ENCODE assay signal across 9 mouse cellular contexts in genomic region chr8:84731371-84732177, GRCm38 (mm10). TPM values are rescaled to one million over a fixed set of nuclear protein-coding genes. Genes with fewer than 3 reads are reported as not detected.
DNase-seq lines count a peak whose midpoint lies in the region; ATAC-seq and TF ChIP-seq lines count a peak whose summit lies in the region.
"Had no signal": no experiment of that assay in that cellular context is flagged by ENCODE, and none has a peak within 500 bp of the region (broad histone marks: within the 10 kb centered on the region; RNA-seq: fewer than 3 reads in every experiment).

No protein-coding gene starts in this region.

- no peak for ATAC-seq in lung, embryonic 15.5 days (ENCODE audit: borderline replicate concordance, extremely low read depth, low FRiP score, low TSS enrichment)
- 0 out of 2 replicates have a peak, but pooled peaks have one; percentile 2 for ATAC-seq in intestine, postnatal 0 days

- peak; percentile 66 for DNase-seq in adrenal gland, postnatal 14 days
- DNase-seq in adrenal gland, adult 18-20 months (ENCODE audit: low spot score in 2 of 2), result no peak
- no peak for DNase-seq in lung, postnatal 10 days
- no peak for DNase-seq in kidney, adult 18-20 months
- DNase-seq in kidney, adult 2 months, result no peak

- H3K4me1 ChIP-seq in lung, embryonic 15.5 days, result peaks cover 86% of the 10 kb centered on the region
- H3K4me1 ChIP-seq in intestine, postnatal 0 days (replicated peaks; ENCODE audit: control insufficient read depth, insufficient read depth, low read length), result peaks cover 16% of the 10 kb centered on the region
- peaks cover 31% of the 10 kb centered on the region for H3K4me1 ChIP-seq in small intestine, adult 2 months (ENCODE audit: control insufficient read depth, insufficient read depth, insufficient read length, low read length)
- H3K4me1 ChIP-seq in kidney, adult 2 months (ENCODE audit: control insufficient read depth, insufficient read depth, low read length), result peaks cover 5% of the 10 kb centered on the region

- H3K9ac ChIP-seq in lung, embryonic 15.5 days, result no peak overlapping the region
- no peak overlapping the region for H3K9ac ChIP-seq in intestine, postnatal 0 days (ENCODE audit: low read depth, low read length)

- H3K4me2 ChIP-seq in lung, embryonic 15.5 days, result peak overlapping the region; percentile 2; the same call in 1 of the 2 replicates
- peak overlapping the region; percentile 13; the same call in 1 of the 2 replicates for H3K4me2 ChIP-seq in intestine, postnatal 0 days (replicated peaks; ENCODE audit: low read depth)

- H3K4me3 ChIP-seq in lung, embryonic 15.5 days, result no peak overlapping the region
- H3K4me3 ChIP-seq in intestine, postnatal 0 days (ENCODE audit: low read depth, low read length), result no peak overlapping the region
- no peak overlapping the region for H3K4me3 ChIP-seq in small intestine, adult 2 months (ENCODE audit: low read depth, low read length)
- H3K4me3 ChIP-seq in kidney, adult 2 months (ENCODE audit: insufficient read depth, low read depth, low read length), result no peak overlapping the region

- no peaks in the 10 kb centered on the region for H3K27me3 ChIP-seq in lung, embryonic 15.5 days
- peaks cover 9% of the 10 kb centered on the region; the same call in 1 of the 2 replicates for H3K27me3 ChIP-seq in intestine, postnatal 0 days (replicated peaks; ENCODE audit: control insufficient read depth, insufficient read depth, low read length)
- no peaks in the 10 kb centered on the region for H3K27me3 ChIP-seq in small intestine, adult 2 months (ENCODE audit: control insufficient read depth, insufficient read depth, low read length)
- H3K27me3 ChIP-seq in kidney, adult 2 months (replicated peaks; ENCODE audit: control insufficient read depth, insufficient read depth, low read length), result no peaks in the 10 kb centered on the region

- TF ChIP-seq CTCF in intestine, postnatal 0 days (IDR thresholded peaks at IDR 0.05; ENCODE audit: low read depth), result no peak
- TF ChIP-seq CTCF in small intestine, adult 2 months (IDR thresholded peaks at IDR 0.05; ENCODE audit: extremely low read depth, insufficient read length, insufficient replicate concordance, low read depth, low read length), result no peak
- TF ChIP-seq CTCF in kidney, adult 2 months (conservative IDR thresholded peaks at IDR 0.05; ENCODE audit: insufficient read depth, insufficient read length, low read depth, low read length), result no peak

- peaks cover 4% of the 10 kb centered on the region; the same call in 1 of the 2 replicates for H3K36me3 ChIP-seq in lung, embryonic 15.5 days
- H3K36me3 ChIP-seq in intestine, postnatal 0 days (ENCODE audit: control insufficient read depth, insufficient read depth), result 0 out of 2 replicates have a peak, but pooled peaks cover under 1% of the 10 kb centered on the region
- H3K36me3 ChIP-seq in small intestine, adult 2 months (ENCODE audit: control insufficient read depth, insufficient read depth, low read length), result peaks cover 3% of the 10 kb centered on the region; the same call in 1 of the 2 replicates
- no peaks in the 10 kb centered on the region for H3K36me3 ChIP-seq in kidney, adult 2 months (ENCODE audit: control insufficient read depth, insufficient read depth, low read length)

- WGBS in lung, embryonic 15.5 days, result 41% methylated on average over 11 of the region's 11 CpGs
- WGBS in intestine, postnatal 0 days, result 58% methylated on average over 11 of the region's 11 CpGs
- 20% methylated on average over 11 of the region's 11 CpGs for WGBS in small intestine, adult 2 months
- WGBS in kidney, adult 2 months, result 55% methylated on average over 11 of the region's 11 CpGs

- no peak for TF ChIP-seq POLR2A in small intestine, adult 2 months (IDR thresholded peaks at IDR 0.05; ENCODE audit: low read depth, low read length)
- TF ChIP-seq POLR2A in kidney, adult 2 months (IDR thresholded peaks at IDR 0.05; ENCODE audit: low read depth, low read length), result no peak

- H3K9me3 ChIP-seq in lung, embryonic 15.5 days, result no peaks in the 10 kb centered on the region
- no peaks in the 10 kb centered on the region for H3K9me3 ChIP-seq in intestine, postnatal 0 days (ENCODE audit: control insufficient read depth)

- peak overlapping the region; percentile 76 for H3K27ac ChIP-seq in lung, embryonic 15.5 days
- no peak overlapping the region; the same call in 1 of the 2 replicates for H3K27ac ChIP-seq in intestine, postnatal 0 days (ENCODE audit: low read depth, low read length)
- H3K27ac ChIP-seq in small intestine, adult 2 months (ENCODE audit: insufficient read depth, low read depth, low read length), result peak overlapping the region; percentile 23; the same call in 1 of the 2 replicates
- H3K27ac ChIP-seq in kidney, adult 2 months (ENCODE audit: insufficient read depth, low read depth, low read length), result no peak overlapping the region

RNA-seq across cellular contexts. Expression of gene G430095P16Rik, which starts 8.8 kb away (rescaled TPM):
- total RNA-seq in adrenal gland, postnatal 14 days (2021), result 0.52 and 0.90 TPM in 2 replicates
- total RNA-seq in adrenal gland, adult 18-20 months (2021), result under 1 TPM; 0.45 to 0.76 TPM
- polyA plus RNA-seq in lung, embryonic 15.5 days (2015; fragmentation: Nextera tagmentation; extraction: Ambion mirVana), result 3.4 and 4.4 TPM in 2 replicates
- polyA plus RNA-seq in intestine, postnatal 0 days (2015; fragmentation: Nextera tagmentation; extraction: Ambion mirVana), result 1.0 and 1.5 TPM in 2 replicates
- polyA plus RNA-seq in small intestine, adult 2 months (2012; rRNA removed), result 0.30 TPM in 2 replicates
- 0.65 and 0.81 TPM in 2 replicates for polyA plus RNA-seq in kidney, adult 2 months (2012; rRNA removed)
- total RNA-seq: liver, adult 2 months had no signal
- polyA plus RNA-seq: liver, adult 2 months had no signal

RNA-seq across cellular contexts. Expression of gene Lyl1, which starts 30.3 kb away (rescaled TPM):
- total RNA-seq in adrenal gland, postnatal 14 days (2021), result 4.2 and 9.4 TPM in 2 replicates
- total RNA-seq in adrenal gland, adult 18-20 months (2021), result 1 to 10 TPM; 2.7 to 2.8 TPM
- 11.9 and 12.1 TPM in 2 replicates for polyA plus RNA-seq in lung, embryonic 15.5 days (2015; fragmentation: Nextera tagmentation; extraction: Ambion mirVana)
- 3.5 and 3.9 TPM in 2 replicates for polyA plus RNA-seq in intestine, postnatal 0 days (2015; fragmentation: Nextera tagmentation; extraction: Ambion mirVana)
- 4.2 and 8.2 TPM in 2 replicates for polyA plus RNA-seq in small intestine, adult 2 months (2012; rRNA removed)
- 3.2 and 4.1 TPM in 2 replicates for polyA plus RNA-seq in kidney, adult 2 months (2012; rRNA removed)

RNA-seq across cellular contexts. Expression of gene Nacc1, which starts 43.9 kb away (rescaled TPM):
- 68.3 and 68.8 TPM in 2 replicates for total RNA-seq in adrenal gland, postnatal 14 days (2021)
- total RNA-seq in adrenal gland, adult 18-20 months (2021), result 10 to 100 TPM; 71.3 to 77.8 TPM
- polyA plus RNA-seq in lung, embryonic 15.5 days (2015; fragmentation: Nextera tagmentation; extraction: Ambion mirVana), result 20.2 and 21.6 TPM in 2 replicates
- 9.3 and 9.8 TPM in 2 replicates for polyA plus RNA-seq in intestine, postnatal 0 days (2015; fragmentation: Nextera tagmentation; extraction: Ambion mirVana)
- 57.2 and 104 TPM in 2 replicates for polyA plus RNA-seq in small intestine, adult 2 months (2012; rRNA removed)
- 85.8 and 93.9 TPM in 2 replicates for polyA plus RNA-seq in kidney, adult 2 months (2012; rRNA removed)

RNA-seq across cellular contexts. Expression of gene Trmt1, which starts 45.5 kb away (rescaled TPM):
- 62.2 and 67.9 TPM in 2 replicates for total RNA-seq in adrenal gland, postnatal 14 days (2021)
- total RNA-seq in adrenal gland, adult 18-20 months (2021), result 10 to 100 TPM; 66.3 to 79.0 TPM
- 57.5 and 58.4 TPM in 2 replicates for polyA plus RNA-seq in lung, embryonic 15.5 days (2015; fragmentation: Nextera tagmentation; extraction: Ambion mirVana)
- 22.3 and 23.7 TPM in 2 replicates for polyA plus RNA-seq in intestine, postnatal 0 days (2015; fragmentation: Nextera tagmentation; extraction: Ambion mirVana)
- 38.3 and 55.2 TPM in 2 replicates for polyA plus RNA-seq in small intestine, adult 2 months (2012; rRNA removed)
- 73.7 and 98.9 TPM in 2 replicates for polyA plus RNA-seq in kidney, adult 2 months (2012; rRNA removed)

Comparison
In these comparisons a context has a peak if more than half of its experiments do, and no peak if none do; other contexts are left out.
1. H3K27ac ChIP-seq: peak in lung, embryonic 15.5 days (single experiment) and small intestine, adult 2 months (single experiment); none in intestine, postnatal 0 days (single experiment) and kidney, adult 2 months (single experiment).